In the genomic region with DNA sequence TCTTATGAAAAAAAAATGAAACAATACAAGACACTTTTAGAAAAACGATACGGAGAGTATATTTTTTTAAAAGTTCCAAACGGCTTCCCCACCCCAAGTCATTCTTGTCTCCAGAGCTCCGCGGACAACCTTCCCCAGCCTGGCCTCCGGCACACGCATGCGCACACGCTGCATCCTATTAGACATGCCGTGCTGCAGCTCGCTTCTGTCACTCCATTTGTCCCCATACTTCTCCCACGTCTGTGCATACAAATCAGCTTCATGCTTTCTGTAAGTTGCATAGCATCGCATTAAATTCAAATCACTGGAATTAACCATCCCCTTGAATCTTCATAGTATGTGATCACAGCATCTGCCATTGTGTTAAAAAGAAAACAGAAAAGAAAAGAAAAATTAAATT, we compare ENCODE assay signal across 14 mouse cellular contexts. TPM values are rescaled to one million over a fixed set of nuclear protein-coding genes. Genes with fewer than 3 reads are reported as not detected.
DNase-seq lines count a peak whose midpoint lies in the region; ATAC-seq and TF ChIP-seq lines count a peak whose summit lies in the region.
"Had no signal": no experiment of that assay in that cellular context is flagged by ENCODE, and none has a peak within 500 bp of the region (broad histone marks: within the 10 kb centered on the region; RNA-seq: fewer than 3 reads in every experiment).

No protein-coding gene starts in this region.

- H3K4me3 ChIP-seq in forebrain, embryonic 14.5 days (ENCODE audit: low read depth, low read length), result no peak overlapping the region
- no peak overlapping the region for H3K4me3 ChIP-seq in forebrain, embryonic 10.5 days
- H3K4me3 ChIP-seq in layer of hippocampus, adult 2 months, result peak overlapping the region; percentile 22
- no peak overlapping the region for H3K4me3 ChIP-seq in midbrain, embryonic 13.5 days (replicated peaks)
- H3K4me3 ChIP-seq in intestine, embryonic 16.5 days (ENCODE audit: low read length), result no peak overlapping the region
- H3K4me3 ChIP-seq: stomach, embryonic 15.5 days had no signal

- TF ChIP-seq CTCF in layer of hippocampus, adult 2 months (conservative IDR thresholded peaks at IDR 0.05), result no peak

- peak; percentile 63; the same call in 1 of the 2 replicates for ATAC-seq in forebrain, embryonic 14.5 days
- ATAC-seq in midbrain, embryonic 13.5 days, result 0 out of 2 replicates have a peak, but pooled peaks have one; percentile 61
- no peak for ATAC-seq in intestine, embryonic 16.5 days
- ATAC-seq: Patski had no signal

- peaks cover 13% of the 10 kb centered on the region; the same call in 1 of the 2 replicates for H3K4me1 ChIP-seq in forebrain, embryonic 14.5 days (ENCODE audit: control insufficient read depth, insufficient read depth, low read length)
- peaks cover 33% of the 10 kb centered on the region for H3K4me1 ChIP-seq in forebrain, embryonic 10.5 days
- H3K4me1 ChIP-seq in midbrain, embryonic 13.5 days (replicated peaks), result peaks cover 17% of the 10 kb centered on the region
- 0 out of 2 replicates have a peak, but pooled peaks cover 5% of the 10 kb centered on the region for H3K4me1 ChIP-seq in intestine, embryonic 16.5 days (ENCODE audit: control insufficient read depth, insufficient read depth, low read length)

- 78% methylated on average over 13 of the region's 13 CpGs for WGBS in forebrain, embryonic 14.5 days
- 91% methylated on average over 13 of the region's 13 CpGs for WGBS in forebrain, embryonic 10.5 days
- 57% methylated on average over 13 of the region's 13 CpGs for WGBS in midbrain, embryonic 13.5 days
- 81% methylated on average over 13 of the region's 13 CpGs for WGBS in intestine, embryonic 16.5 days

- H3K9me3 ChIP-seq in forebrain, embryonic 14.5 days (replicated peaks; ENCODE audit: control insufficient read depth, low read length), result no peaks in the 10 kb centered on the region
- no peaks in the 10 kb centered on the region for H3K9me3 ChIP-seq in forebrain, embryonic 10.5 days
- no peaks in the 10 kb centered on the region for H3K9me3 ChIP-seq in midbrain, embryonic 13.5 days
- no peaks in the 10 kb centered on the region for H3K9me3 ChIP-seq in intestine, embryonic 16.5 days (ENCODE audit: control insufficient read depth, low read length)
- H3K9me3 ChIP-seq: stomach, embryonic 15.5 days had no signal

- no peak overlapping the region for H3K4me2 ChIP-seq in forebrain, embryonic 14.5 days (ENCODE audit: low read length)
- H3K4me2 ChIP-seq in midbrain, embryonic 13.5 days (replicated peaks), result no peak overlapping the region
- no peak overlapping the region for H3K4me2 ChIP-seq in intestine, embryonic 16.5 days (ENCODE audit: low read depth, low read length)
- H3K4me2 ChIP-seq: stomach, embryonic 15.5 days had no signal

- DNase-seq in forebrain, embryonic 14.5 days (ENCODE audit: low spot score), result peak; percentile 75
- DNase-seq in forebrain, embryonic 10.5 days (ENCODE audit: extremely low spot score, low spot score), result no peak
- peak; percentile 51 to 53 for DNase-seq in cerebellum, adult 18-20 months
- DNase-seq in layer of hippocampus, adult 2 months (ENCODE audit: low spot score in 2 of 2), result peak; percentile 69 to 78
- DNase-seq in ovary, postnatal 14 days (ENCODE audit: low spot score), result no peak
- DNase-seq in adrenal gland, postnatal 25 days, result no peak
- DNase-seq: B cell, adult 2 months; heart, postnatal 14 days; kidney, postnatal 36 days had no signal

- no peaks in the 10 kb centered on the region for H3K36me3 ChIP-seq in forebrain, embryonic 14.5 days (ENCODE audit: control insufficient read depth, insufficient read depth, low read length)
- no peaks in the 10 kb centered on the region for H3K36me3 ChIP-seq in forebrain, embryonic 10.5 days (replicated peaks)
- H3K36me3 ChIP-seq in midbrain, embryonic 13.5 days, result no peaks in the 10 kb centered on the region
- no peaks in the 10 kb centered on the region for H3K36me3 ChIP-seq in intestine, embryonic 16.5 days (ENCODE audit: control insufficient read depth, insufficient read depth, low read length)
- H3K36me3 ChIP-seq: stomach, embryonic 15.5 days had no signal

- H3K27me3 ChIP-seq in forebrain, embryonic 14.5 days (replicated peaks; ENCODE audit: control insufficient read depth, insufficient read depth, low read length), result no peaks in the 10 kb centered on the region
- H3K27me3 ChIP-seq in forebrain, embryonic 10.5 days (ENCODE audit: poor library complexity, severe bottlenecking), result peaks cover 6% of the 10 kb centered on the region; the same call in 1 of the 2 replicates
- no peaks in the 10 kb centered on the region for H3K27me3 ChIP-seq in midbrain, embryonic 13.5 days
- H3K27me3 ChIP-seq in intestine, embryonic 16.5 days (replicated peaks; ENCODE audit: control insufficient read depth, insufficient read depth, low read length), result no peaks in the 10 kb centered on the region
- H3K27me3 ChIP-seq: stomach, embryonic 15.5 days had no signal

- H3K27ac ChIP-seq in forebrain, embryonic 14.5 days (ENCODE audit: low read depth, low read length), result no peak overlapping the region
- no peak overlapping the region for H3K27ac ChIP-seq in forebrain, embryonic 10.5 days
- H3K27ac ChIP-seq in layer of hippocampus, adult 2 months, result peak overlapping the region; percentile 71
- H3K27ac ChIP-seq in midbrain, embryonic 13.5 days, result no peak overlapping the region
- no peak overlapping the region for H3K27ac ChIP-seq in intestine, embryonic 16.5 days (ENCODE audit: low read length)

- no peak overlapping the region for H3K9ac ChIP-seq in forebrain, embryonic 14.5 days (ENCODE audit: low read length)
- no peak overlapping the region for H3K9ac ChIP-seq in midbrain, embryonic 13.5 days (replicated peaks)
- no peak overlapping the region for H3K9ac ChIP-seq in intestine, embryonic 16.5 days (ENCODE audit: low read depth, low read length)
- H3K9ac ChIP-seq: stomach, embryonic 15.5 days had no signal

RNA-seq across cellular contexts. Expression of a gene that starts 3.6 kb away (rescaled TPM):
- polyA plus RNA-seq in forebrain, embryonic 14.5 days (2014; fragmentation: Nextera tagmentation; extraction: Ambion mirVana), result 0.31 and 0.39 TPM in 2 replicates
- polyA plus RNA-seq in forebrain, embryonic 10.5 days (2016; fragmentation: Nextera tagmentation; extraction: Ambion mirVana), result 1.1 and 1.6 TPM in 2 replicates
- 1 to 10 TPM; 2.5 to 2.9 TPM for total RNA-seq in layer of hippocampus, adult 2 months (2021)
- polyA plus RNA-seq in midbrain, embryonic 13.5 days (2015; fragmentation: Nextera tagmentation; extraction: Ambion mirVana), result 0.15 and 0.36 TPM in 2 replicates
- total RNA-seq in adrenal gland, postnatal 25 days (2021), result not detected in 2 replicates
- polyA plus RNA-seq in intestine, embryonic 16.5 days (2015; fragmentation: Nextera tagmentation; extraction: Ambion mirVana), result 0.38 TPM in 1 of 2 replicates, not detected in the other
- total RNA-seq: heart, postnatal 14 days had no signal
- polyA plus RNA-seq: neural tube, embryonic 14.5 days; Patski had no signal

RNA-seq across cellular contexts. Expression of a gene that starts 27.2 kb away (rescaled TPM):
- polyA plus RNA-seq in forebrain, embryonic 14.5 days (2014; fragmentation: Nextera tagmentation; extraction: Ambion mirVana), result not detected in 2 replicates
- 0.22 TPM in 1 of 2 replicates, not detected in the other for polyA plus RNA-seq in forebrain, embryonic 10.5 days (2016; fragmentation: Nextera tagmentation; extraction: Ambion mirVana)
- under 1 TPM in 1 of 2 experiments, not detected in 1; 0.23 TPM for total RNA-seq in layer of hippocampus, adult 2 months (2021)
- not detected in 2 replicates for polyA plus RNA-seq in midbrain, embryonic 13.5 days (2015; fragmentation: Nextera tagmentation; extraction: Ambion mirVana)
- total RNA-seq in adrenal gland, postnatal 25 days (2021), result 0.15 TPM in 1 of 2 replicates, not detected in the other
- 4.5 and 6.8 TPM in 2 replicates for polyA plus RNA-seq in intestine, embryonic 16.5 days (2015; fragmentation: Nextera tagmentation; extraction: Ambion mirVana)
- polyA plus RNA-seq: neural tube, embryonic 14.5 days had no signal

Comparison
In these comparisons a context has a peak if more than half of its experiments do, and no peak if none do; other contexts are left out.
1. DNase-seq: peak in forebrain, embryonic 14.5 days (single experiment), cerebellum, adult 18-20 months (2 of 2) and layer of hippocampus, adult 2 months (2 of 2); none in forebrain, embryonic 10.5 days (single experiment), ovary, postnatal 14 days (single experiment) and adrenal gland, postnatal 25 days (single experiment).